Comparison of ENCODE assay signal across 9 mouse cellular contexts in genomic region chr4:129105356-129105755, GRCm38 (mm10). TPM values are rescaled to one million over a fixed set of nuclear protein-coding genes. Genes with fewer than 3 reads are reported as not detected.
A peak's percentile ranks its signal among the peaks of the same experiment; 100 is the strongest.
DNase-seq lines count a peak whose midpoint lies in the region; ATAC-seq lines count a peak whose summit lies in the region.
"Had no signal": no experiment of that assay in that cellular context is flagged by ENCODE, and none has a peak within 500 bp of the region (broad histone marks: within the 10 kb centered on the region; RNA-seq: fewer than 3 reads in every experiment).

Gene Tmem54, plus strand, starts transcription at chr4:129105548.

- peak within 1 kb of the TSS; percentile 54 for H3K4me2 ChIP-seq in intestine, embryonic 16.5 days (ENCODE audit: low read depth, low read length)

- peak within 1 kb of the TSS; percentile 72 for H3K9ac ChIP-seq in intestine, embryonic 16.5 days (ENCODE audit: low read depth, low read length)

- ATAC-seq in intestine, embryonic 16.5 days = peak; percentile 69

- H3K4me1 ChIP-seq in intestine, embryonic 16.5 days (ENCODE audit: control insufficient read depth, insufficient read depth, low read length) = peaks cover 27% of the 10 kb centered on the region

- H3K36me3 ChIP-seq in intestine, embryonic 16.5 days (ENCODE audit: control insufficient read depth, insufficient read depth, low read length) = no peaks in the 10 kb centered on the region

- peak; percentile 72 to 78 for DNase-seq in urinary bladder, adult 18-20 months (ENCODE audit: low spot score in 2 of 2)
- no peak for DNase-seq in urinary bladder, postnatal 10 days (ENCODE audit: low spot score)
- DNase-seq in lung, postnatal 14 days = peak; percentile 37
- peak; percentile 41 for DNase-seq in yolk sac, embryonic 10.5 days (ENCODE audit: low spot score)
- DNase-seq in left cerebral cortex, adult 9 months (ENCODE audit: low spot score in 2 of 2) = no peak
- DNase-seq in spleen, postnatal 36 days (ENCODE audit: low spot score in 2 of 2) = no peak
- DNase-seq in right cerebral cortex, postnatal 36 days (ENCODE audit: low spot score in 2 of 2) = no peak

- peak within 1 kb of the TSS; percentile 53 for H3K4me3 ChIP-seq in intestine, embryonic 16.5 days (ENCODE audit: low read length)

- under 1% methylated on average over 39 of the region's 40 CpGs for WGBS in intestine, embryonic 16.5 days

- no peaks in the 10 kb centered on the region; the same call in 1 of the 2 replicates for H3K27me3 ChIP-seq in intestine, embryonic 16.5 days (replicated peaks; ENCODE audit: control insufficient read depth, insufficient read depth, low read length)

- H3K9me3 ChIP-seq in intestine, embryonic 16.5 days (ENCODE audit: control insufficient read depth, low read length) = no peaks in the 10 kb centered on the region

- peak within 1 kb of the TSS; percentile 88 for H3K27ac ChIP-seq in intestine, embryonic 16.5 days (ENCODE audit: low read length)
- H3K27ac ChIP-seq: macrophage had no signal

RNA-seq across cellular contexts. Expression of gene Tmem54, which starts in this region (rescaled TPM):
- 159 and 167 TPM in 2 replicates for polyA plus RNA-seq in intestine, embryonic 16.5 days (2015; fragmentation: Nextera tagmentation; extraction: Ambion mirVana)
- polyA plus RNA-seq: macrophage had no signal

Comparison
In these comparisons a context has a peak if more than half of its experiments do, and no peak if none do; other contexts are left out.
1. DNase-seq: peak in urinary bladder, adult 18-20 months (2 of 2), lung, postnatal 14 days (single experiment) and yolk sac, embryonic 10.5 days (single experiment); none in urinary bladder, postnatal 10 days (single experiment), left cerebral cortex, adult 9 months (0 of 2), spleen, postnatal 36 days (0 of 2) and right cerebral cortex, postnatal 36 days (0 of 2).